Mouse (Mus musculus) liver, embryonic 14.5 days (tissue): ENCODE results near the gene Htr1f. TPM values are rescaled to one million over a fixed set of nuclear protein-coding genes. Genes with fewer than 3 reads are reported as not detected.

Source experiments
- ATAC-seq: fragments of 200-750 bp; cut with Nextera tagmentation; 2 replicates; pipeline ENCODE4 v1.8.0; 2017; ENCODE audit warnings: moderate number of reproducible peaks, mild to moderate bottlenecking, moderate library complexity; ENCODE audit not compliant: insufficient read depth
- DNase-seq, 3 experiments: peaks; one replicate each; pipeline ENCODE4 v3.0.0-alpha.2; 2012 to 2013; ENCODE audit warnings: low read depth in 3 of 3, low spot score in 3 of 3
- H3K27ac ChIP-seq: fragments of 300-500 bp; sonication (generic); 2 replicates; pipeline ENCODE4 v1.5.1; 2014; ENCODE audit warnings: moderate library complexity, mild to moderate bottlenecking, control low read depth, inconsistent platforms
- H3K27me3 ChIP-seq: fragments of 300-500 bp; sonication (generic); 2 replicates; pipeline ENCODE4 v1.6.1; 2014; ENCODE audit warnings: mild to moderate bottlenecking, low read length, moderate library complexity; ENCODE audit not compliant: control insufficient read depth, insufficient read depth
- H3K36me3 ChIP-seq: fragments of 300-500 bp; sonication (generic); replicated peaks from 2 replicates; pipeline ENCODE4 v1.6.1; 2014; ENCODE audit warnings: low read depth; ENCODE audit not compliant: control insufficient read depth, insufficient read depth
- H3K4me1 ChIP-seq, 2 experiments: fragments of 200-500 bp in 1 of 2; fragments of 300-500 bp in 1 of 2; sonication (generic) in 1 of 2; replicated peaks; 2 replicates each; pipeline ENCODE4 v1.6.1; 2012 to 2014; ENCODE audit warnings: antibody characterized with exemption in 1 of 2, inconsistent platforms in 1 of 2, low read length in 1 of 2; ENCODE audit not compliant: control insufficient read depth in 2 of 2, insufficient read depth in 2 of 2
- H3K4me2 ChIP-seq: fragments of 300-500 bp; sonication (generic); 2 replicates; pipeline ENCODE4 v1.6.1; 2014; ENCODE audit warnings: low read depth, mild to moderate bottlenecking, control low read depth, moderate library complexity
- H3K4me3 ChIP-seq, 2 experiments: fragments of 200-500 bp in 1 of 2; fragments of 300-500 bp in 1 of 2; sonication (generic) in 1 of 2; 2 replicates each; pipeline ENCODE4 v1.5.1; 2012 to 2014; ENCODE audit warnings: low read depth in 2 of 2, low read length in 2 of 2, mild to moderate bottlenecking in 2 of 2, control low read depth in 1 of 2, inconsistent platforms in 1 of 2, moderate library complexity in 1 of 2; ENCODE audit not compliant: insufficient read depth in 1 of 2
- H3K9ac ChIP-seq: fragments of 300-500 bp; sonication (generic); replicated peaks from 2 replicates; pipeline ENCODE4 v1.6.1; 2014; ENCODE audit warnings: mild to moderate bottlenecking, control low read depth, moderate library complexity
- H3K9me3 ChIP-seq: fragments of 300-500 bp; sonication (generic); 2 replicates; pipeline ENCODE4 v1.6.1; 2016; ENCODE audit warnings: low read length, mixed read lengths; ENCODE audit not compliant: control insufficient read depth
- CTCF ChIP-seq: IDR thresholded peaks from 2 replicates; pipeline ENCODE4 v1.5.1; 2016; ENCODE audit warnings: antibody characterized with exemption, low read depth, control low read depth
- EP300 ChIP-seq: IDR thresholded peaks from 2 replicates; pipeline ENCODE4 v1.6.1; 2016; ENCODE audit warnings: antibody characterized with exemption, low read depth
- WGBS: fragments of 180-500 bp; shearing (Covaris S2); extraction: QIAGEN DNeasy Blood & Tissue Kit; methylation state at CpG from one replicate; pipeline ENCODE4 v1.1.7; 2014; ENCODE audit not compliant: insufficient replicate concordance; 5-methylcytosine and 5-hydroxymethylcytosine counted together
- microRNA-seq: library from miRNA; unstranded; fragments of <30 nt; microRNA quantifications from one replicate; pipeline ENCODE4, GENCODE M21; 2016
- polyA plus RNA-seq, 2 experiments: library from polyadenylated mRNA; depleted of rRNA in 1 of 2; stranded (reverse) in 1 of 2; unstranded in 1 of 2; fragments of >200 nt; fragmentation: Nextera tagmentation in 1 of 2; extraction: Ambion mirVana in 1 of 2; gene quantifications; 2 replicates each; pipeline versions ENCODE4 v1.2.1 to v1.2.3; 2012 to 2014

The Htr1f gene
- polyA plus RNA-seq, 2 experiments, result not detected

GRCm38 (mm10) chr16:64876631-64877265 is 228.9 kb downstream of the Htr1f start:
- Histone ChIP-seq H3K4me1 (peaks cover 0 to 3% of the 10 kb centered on the region in 2 experiments; a peak in 1 of 4 replicates), H3K9ac (no peak overlapping the region), H3K4me2 (no peak overlapping the region), H3K4me3 (no peak overlapping the region), H3K27ac (no peak overlapping the region), H3K9me3 (no peaks in the 10 kb centered on the region), H3K27me3 (no peaks in the 10 kb centered on the region), H3K36me3 (no peaks in the 10 kb centered on the region)
- DNase-seq (no peak), ATAC-seq (no peak)
- 40% methylated on average over 4 of the region's 4 CpGs for WGBS
- no peak for TF ChIP-seq CTCF
- no peak for TF ChIP-seq EP300

- 80% methylated on average over 1 of the region's 1 CpGs for WGBS
- TF ChIP-seq CTCF (no peak), EP300 (no peak)
- Histone ChIP-seq H3K4me1 (peaks cover 0 to 3% of the 10 kb centered on the region in 2 experiments; a peak in 1 of 4 replicates), H3K36me3 (no peaks in the 10 kb centered on the region), H3K27me3 (no peaks in the 10 kb centered on the region), H3K27ac (no peak overlapping the region), H3K4me3 (no peak overlapping the region), H3K4me2 (no peak overlapping the region), H3K9ac (no peak overlapping the region), H3K9me3 (no peaks in the 10 kb centered on the region)
- DNase-seq (no peak), ATAC-seq (no peak)
Observed at GRCm38 (mm10) chr16:64875822-64876221, 229.8 kb downstream of the Htr1f start.

GRCm38 (mm10) chr16:64875384-64875783 is 230.3 kb downstream of the Htr1f start:
- no peak for ATAC-seq
- no peak overlapping the region for H3K9ac ChIP-seq
- H3K4me1 ChIP-seq, result peaks cover 0 to 3% of the 10 kb centered on the region in 2 experiments; a peak in 1 of 4 replicates
- DNase-seq, result no peak
- H3K4me3 ChIP-seq, result no peak overlapping the region
- WGBS, result 86% methylated on average over 10 of the region's 10 CpGs
- no peaks in the 10 kb centered on the region for H3K9me3 ChIP-seq
- H3K4me2 ChIP-seq, result no peak overlapping the region
- H3K27me3 ChIP-seq, result no peaks in the 10 kb centered on the region
- no peak for TF ChIP-seq EP300
- TF ChIP-seq CTCF, result no peak
- H3K27ac ChIP-seq, result no peak overlapping the region
- H3K36me3 ChIP-seq, result no peaks in the 10 kb centered on the region

Small RNAs within 50 kb of the gene (microRNA-seq; reads per million reads assigned to microRNA genes)
- not detected for gene Gm23374
